Mouse (Mus musculus) kidney, postnatal 0 days (tissue): ENCODE data around the gene Zfp341. TPM values are rescaled to one million over a fixed set of nuclear protein-coding genes. Genes with fewer than 3 reads are reported as not detected.

ENCODE experiments used
- ATAC-seq: fragments of 200-750 bp; cut with Nextera tagmentation; replicated peaks from 2 replicates; pipeline ENCODE4 v1.8.0; 2017; ENCODE audit warnings: low read depth, moderate number of reproducible peaks, moderate TSS enrichment, moderate library complexity; ENCODE audit not compliant: low FRiP score
- DNase-seq: peaks from one replicate; pipeline ENCODE4 v3.0.0-alpha.2; 2016; ENCODE audit warnings: low spot score
- H3K27ac ChIP-seq: fragments of 300-500 bp; sonication (generic); 2 replicates; pipeline ENCODE4 v1.5.1; 2014; ENCODE audit warnings: mild to moderate bottlenecking
- H3K27me3 ChIP-seq: fragments of 300-500 bp; sonication (generic); 2 replicates; pipeline ENCODE4 v1.6.1; 2014; ENCODE audit warnings: low read length, mixed read lengths; ENCODE audit not compliant: insufficient read depth
- H3K36me3 ChIP-seq: fragments of 300-500 bp; sonication (generic); 2 replicates; pipeline ENCODE4 v1.6.1; 2014; ENCODE audit warnings: low read length, mixed read lengths; ENCODE audit not compliant: insufficient read depth
- H3K4me1 ChIP-seq: fragments of 300-500 bp; sonication (generic); replicated peaks from 2 replicates; pipeline ENCODE4 v1.6.1; 2014; ENCODE audit warnings: antibody characterized with exemption, low read length, mixed read lengths; ENCODE audit not compliant: insufficient read depth
- H3K4me2 ChIP-seq: fragments of 300-500 bp; sonication (generic); 2 replicates; pipeline ENCODE4 v1.6.1; 2014; ENCODE audit warnings: mild to moderate bottlenecking, low read length, moderate library complexity, mixed read lengths
- H3K4me3 ChIP-seq: fragments of 300-500 bp; sonication (generic); replicated peaks from 2 replicates; pipeline ENCODE4 v1.5.1; 2014; ENCODE audit warnings: low read depth, low read length
- H3K9ac ChIP-seq: fragments of 300-500 bp; sonication (generic); 2 replicates; pipeline ENCODE4 v1.6.1; 2014; ENCODE audit warnings: low read depth, low read length
- H3K9me3 ChIP-seq: fragments of 300-500 bp; sonication (generic); replicated peaks from 2 replicates; pipeline ENCODE4 v1.6.1; 2016; ENCODE audit warnings: low read length, inconsistent platforms, mixed read lengths
- CTCF ChIP-seq: IDR thresholded peaks from 2 replicates; pipeline ENCODE4 v1.5.1; 2016; ENCODE audit warnings: antibody characterized with exemption, low read depth, mild to moderate bottlenecking, moderate library complexity
- WGBS: fragments of 180-500 bp; shearing (Covaris S2); extraction: QIAGEN DNeasy Blood & Tissue Kit; methylation state at CpG from one replicate; pipeline ENCODE4 v1.1.7; 2014; 5-methylcytosine and 5-hydroxymethylcytosine counted together
- polyA plus RNA-seq: library from polyadenylated mRNA; unstranded; fragments of >200 nt; fragmentation: Nextera tagmentation; extraction: Ambion mirVana; gene quantifications from 2 replicates; pipeline ENCODE4 v1.2.1, GENCODE M21; 2015

Gene Zfp341
- polyA plus RNA-seq, 1 experiment from 2014 or later = 0.80 TPM

- Histone ChIP-seq H3K9ac (no peak overlapping the region), H3K9me3 (no peaks in the 10 kb centered on the region), H3K4me1 (no peaks in the 10 kb centered on the region), H3K4me2 (no peak overlapping the region), H3K4me3 (no peak overlapping the region), H3K36me3 (peaks cover 9% of the 10 kb centered on the region; the same call in 1 of the 2 replicates), H3K27me3 (no peaks in the 10 kb centered on the region), H3K27ac (no peak overlapping the region)
- ATAC-seq (no peak), DNase-seq (no peak)
- 98% methylated on average over 2 of the region's 2 CpGs for WGBS
- TF ChIP-seq CTCF = no peak
These were observed 22.7 kb downstream of the Zfp341 start for GRCm38 (mm10) chr2:154635826-154636225.

DNA sequence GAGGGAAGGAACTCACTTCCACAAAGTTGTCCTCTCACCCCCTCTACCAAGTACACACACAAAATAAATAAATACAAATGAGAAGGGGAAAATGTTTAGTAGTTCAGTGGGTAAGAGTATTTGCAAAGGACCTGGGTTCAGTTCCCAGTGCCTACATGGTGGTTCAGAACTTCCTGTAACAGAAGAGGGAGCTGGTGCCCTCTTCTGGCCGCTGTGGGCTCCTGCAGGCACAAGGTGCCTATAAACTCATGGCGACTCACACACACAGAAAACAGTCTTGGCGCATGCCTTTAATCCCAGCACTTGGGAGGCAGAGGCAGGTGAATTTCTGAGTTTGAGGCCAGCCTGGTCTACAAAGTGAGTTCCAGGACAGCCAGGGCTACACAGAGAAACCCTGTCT, 25.4 kb downstream of the Zfp341 start:
- Histone ChIP-seq H3K9ac (no peak overlapping the region), H3K27ac (no peak overlapping the region), H3K4me2 (no peak overlapping the region), H3K27me3 (no peaks in the 10 kb centered on the region), H3K4me1 (no peaks in the 10 kb centered on the region), H3K36me3 (peaks cover 13% of the 10 kb centered on the region; the same call in 1 of the 2 replicates), H3K9me3 (no peaks in the 10 kb centered on the region), H3K4me3 (no peak overlapping the region)
- WGBS = 97% methylated on average over 3 of the region's 3 CpGs
- ATAC-seq (no peak), DNase-seq (no peak)
- no peak; the same call in 1 of the 2 replicates for TF ChIP-seq CTCF

GRCm38 (mm10) chr2:154639115-154639514, 26.0 kb downstream of the Zfp341 start:
- Histone ChIP-seq H3K36me3 (peaks cover 13% of the 10 kb centered on the region; the same call in 1 of the 2 replicates), H3K4me1 (no peaks in the 10 kb centered on the region), H3K4me3 (no peak overlapping the region), H3K4me2 (no peak overlapping the region), H3K27ac (no peak overlapping the region), H3K27me3 (no peaks in the 10 kb centered on the region), H3K9ac (no peak overlapping the region), H3K9me3 (no peaks in the 10 kb centered on the region)
- WGBS = 87% methylated on average over 4 of the region's 4 CpGs
- TF ChIP-seq CTCF = no peak
- DNase-seq = no peak
- ATAC-seq = no peak

DNA sequence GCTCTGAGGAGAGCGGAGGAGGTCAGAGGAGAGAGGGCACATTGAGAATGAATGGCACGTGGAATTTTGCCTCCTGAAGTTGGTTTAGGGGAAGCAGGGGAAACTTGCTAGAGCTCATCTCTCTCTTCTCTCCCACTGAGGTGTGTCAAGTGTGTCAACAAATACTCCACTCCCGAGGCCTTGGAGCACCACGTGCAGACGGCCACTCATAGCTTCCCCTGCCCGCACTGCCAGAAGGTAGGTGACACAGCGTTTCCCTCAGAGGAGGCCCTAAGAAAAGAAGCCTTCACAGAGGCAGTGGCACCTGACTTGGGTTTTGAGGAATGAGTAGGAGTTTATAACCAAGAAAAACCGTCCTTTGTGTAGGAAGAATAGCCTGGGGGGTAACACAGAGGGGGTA, 28.1 kb downstream of the Zfp341 start:
- Histone ChIP-seq H3K4me3 (no peak overlapping the region), H3K9ac (no peak overlapping the region), H3K27me3 (no peaks in the 10 kb centered on the region), H3K4me1 (no peaks in the 10 kb centered on the region), H3K27ac (no peak overlapping the region), H3K4me2 (no peak overlapping the region), H3K9me3 (no peaks in the 10 kb centered on the region), H3K36me3 (peaks cover 13% of the 10 kb centered on the region; the same call in 1 of the 2 replicates)
- no peak for ATAC-seq
- 81% methylated on average over 8 of the region's 8 CpGs for WGBS
- DNase-seq = no peak
- TF ChIP-seq CTCF = no peak

- H3K4me2 ChIP-seq = peak overlapping the region; percentile 25; the same call in 1 of the 2 replicates
These were observed 28.9 kb downstream of the Zfp341 start for GRCm38 (mm10) chr2:154642005-154642459.

DNA sequence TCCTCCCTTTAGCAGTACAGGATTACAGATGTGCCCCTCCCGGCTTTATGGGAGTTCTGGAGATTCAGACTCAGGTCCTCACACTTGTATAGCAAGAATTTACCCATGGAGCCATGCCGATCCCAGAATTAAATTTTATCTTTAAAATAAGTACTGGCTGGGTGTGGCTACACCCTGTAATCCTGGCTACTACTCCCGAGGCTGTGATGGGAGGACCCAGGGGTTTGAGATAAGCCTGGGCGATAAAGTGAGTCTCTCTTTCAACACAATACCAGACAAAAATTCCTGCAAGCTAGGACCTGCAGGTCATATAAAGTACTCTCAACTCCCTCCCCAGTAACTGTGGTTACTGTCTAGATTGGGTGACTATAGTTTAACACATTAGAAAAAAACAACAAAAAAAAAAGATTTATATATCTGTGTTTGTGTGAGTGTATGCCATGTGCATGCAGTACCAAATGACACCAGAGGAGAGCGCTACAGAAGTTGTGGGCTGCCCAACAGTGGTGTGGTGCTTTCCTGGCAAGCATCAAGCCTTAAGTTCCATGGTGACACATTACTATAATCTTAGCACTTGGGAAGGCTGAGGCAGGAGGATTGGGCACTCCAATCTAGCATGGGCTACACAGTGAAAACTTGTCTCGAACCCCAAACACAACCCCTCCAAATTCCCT, 29.8 kb downstream of the Zfp341 start:
- ATAC-seq = no peak
- peak overlapping the region; percentile 76 for H3K27ac ChIP-seq
- WGBS = 75% methylated on average over 6 of the region's 6 CpGs

More at GRCm38 (mm10) chr2:154642005-154642459, 28.9 kb downstream of the Zfp341 start:
- 76% methylated on average over 9 of the region's 9 CpGs for WGBS
- H3K27me3 ChIP-seq = no peaks in the 10 kb centered on the region
- no peak overlapping the region for H3K4me3 ChIP-seq
- no peak overlapping the region for H3K9ac ChIP-seq
- H3K4me1 ChIP-seq = no peaks in the 10 kb centered on the region
- ATAC-seq (peak; percentile 74; the same call in 1 of the 2 replicates), DNase-seq (no peak)
- no peak for TF ChIP-seq CTCF
- peak overlapping the region; percentile 76 for H3K27ac ChIP-seq
- no peaks in the 10 kb centered on the region for H3K9me3 ChIP-seq
- peaks cover 13% of the 10 kb centered on the region; the same call in 1 of the 2 replicates for H3K36me3 ChIP-seq

More for the DNA sequence above, 29.8 kb downstream of the Zfp341 start:
- no peak for DNase-seq
- H3K27me3 ChIP-seq = no peaks in the 10 kb centered on the region
- no peaks in the 10 kb centered on the region for H3K9me3 ChIP-seq
- no peaks in the 10 kb centered on the region for H3K4me1 ChIP-seq
- H3K36me3 ChIP-seq = peaks cover 12% of the 10 kb centered on the region; the same call in 1 of the 2 replicates
- H3K9ac ChIP-seq = no peak overlapping the region
- peak; percentile 43; the same call in 1 of the 2 replicates for TF ChIP-seq CTCF
- H3K4me3 ChIP-seq = no peak overlapping the region
- no peak overlapping the region for H3K4me2 ChIP-seq
